Mouse (Mus musculus) kidney, adult 8-10 months (tissue): Measurements from ENCODE around the gene Map7.

Experiments used
- DNase-seq, 2 experiments: peaks; one replicate each; pipeline ENCODE4 v3.0.0; 2022

Gene Map7

GRCm38 (mm10) chr10:20298152-20298920 lies 150.1 kb downstream of the Map7 start:
- DNase-seq: no peak

GRCm38 (mm10) chr10:20299114-20299513 lies 150.8 kb downstream of the Map7 start:
- DNase-seq: no peak

GRCm38 (mm10) chr10:20310969-20311769 lies 162.9 kb downstream of the Map7 start:
- DNase-seq: peak in 1 of 2 experiments; percentile 33

- DNase-seq: peak; percentile 99 to 100
Observed at GRCm38 (mm10) chr10:20311918-20312735, 163.9 kb downstream of the Map7 start, which contains the start of gene Bclaf1. Gene Bclaf1, plus strand, starts transcription at chr10:20312469.

GRCm38 (mm10) chr10:20312736-20313301 lies 164.5 kb downstream of the Map7 start:
- DNase-seq: peak; percentile 84 to 87

GRCm38 (mm10) chr10:20313447-20313846 lies 165.2 kb downstream of the Map7 start:
- no peak for DNase-seq

GRCm38 (mm10) chr10:20313941-20314340 lies 165.7 kb downstream of the Map7 start:
- no peak for DNase-seq

GRCm38 (mm10) chr10:20314797-20315196 lies 166.5 kb downstream of the Map7 start:
- DNase-seq: no peak

GRCm38 (mm10) chr10:20317466-20317865 lies 169.2 kb downstream of the Map7 start:
- no peak for DNase-seq

- DNase-seq: no peak
Observed at GRCm38 (mm10) chr10:20326226-20326625, 178.0 kb downstream of the Map7 start.
